Mouse (Mus musculus) left cerebral cortex, postnatal 10 days (tissue): ENCODE data around the gene Dusp22. TPM values are rescaled to one million over a fixed set of nuclear protein-coding genes. Genes with fewer than 3 reads are reported as not detected.

Experiments used
- DNase-seq, 2 experiments: peaks; one replicate each; pipeline ENCODE4 v3.0.0; 2021 to 2022; ENCODE audit warnings: low spot score in 2 of 2, mixed read lengths in 1 of 2; ENCODE audit errors: extremely low spot score in 1 of 2
- intact Hi-C: fragments of 180-260 bp; cut with DNase I; formaldehyde crosslinking; loops from one replicate; pipeline ENCODE4 v1.15.1; 2025
- total RNA-seq, 2 experiments: library from RNA; stranded (reverse); gene quantifications; 2 replicates each; pipeline ENCODE4 v1.2.3; 2021

Dusp22 gene
- total RNA-seq, 2 experiments from 2014 or later, result 27.3 to 30.1 TPM

GRCm38 (mm10) chr13:30741172-30741571, 81.4 kb downstream of the Dusp22 start:
- intact Hi-C loops, result no loop called here

GRCm38 (mm10) chr13:30742411-30742970, 82.7 kb downstream of the Dusp22 start:
- no peak for DNase-seq
- intact Hi-C loops, result no loop called here

More at GRCm38 (mm10) chr13:30741172-30741571, 81.4 kb downstream of the Dusp22 start:
- no peak for DNase-seq

- intact Hi-C loops, result no loop called here
Observed at GRCm38 (mm10) chr13:30745121-30745520, 85.3 kb downstream of the Dusp22 start.

GRCm38 (mm10) chr13:30747068-30747467, 87.3 kb downstream of the Dusp22 start:
- DNase-seq, result no peak
- intact Hi-C loops, result no loop called here

More at GRCm38 (mm10) chr13:30745121-30745520, 85.3 kb downstream of the Dusp22 start:
- no peak for DNase-seq

- DNase-seq, result no peak
- intact Hi-C loops, result no loop called here
Observed at GRCm38 (mm10) chr13:30747504-30747903, 87.7 kb downstream of the Dusp22 start.

- intact Hi-C loops, result no loop called here
- DNase-seq, result no peak
Observed at GRCm38 (mm10) chr13:30748321-30748720, 88.5 kb downstream of the Dusp22 start.

- peak in 1 of 2 experiments; percentile 50 for DNase-seq
- intact Hi-C loops, result no loop called here
Observed at GRCm38 (mm10) chr13:30749021-30749556, 89.3 kb downstream of the Dusp22 start, which contains the start of gene Irf4. Irf4 (plus strand) TSS chr13:30749226.

GRCm38 (mm10) chr13:30749557-30750141, 89.8 kb downstream of the Dusp22 start:
- DNase-seq, result no peak
- intact Hi-C loops, result no loop called here

GRCm38 (mm10) chr13:30750461-30751303, 90.9 kb downstream of the Dusp22 start:
- no peak for DNase-seq
- intact Hi-C loops, result no loop called here

GRCm38 (mm10) chr13:30751304-30751580, 91.4 kb downstream of the Dusp22 start:
- DNase-seq, result no peak
- intact Hi-C loops, result no loop called here

- intact Hi-C loops, result no loop called here
- no peak for DNase-seq
Observed at GRCm38 (mm10) chr13:30752581-30753187, 92.9 kb downstream of the Dusp22 start.

- DNase-seq, result no peak
- intact Hi-C loops, result no loop called here
Observed at GRCm38 (mm10) chr13:30753441-30753840, 93.6 kb downstream of the Dusp22 start.

GRCm38 (mm10) chr13:30754066-30754465, 94.3 kb downstream of the Dusp22 start:
- no peak for DNase-seq
- intact Hi-C loops, result no loop called here

- no peak for DNase-seq
- intact Hi-C loops, result no loop called here
Observed at GRCm38 (mm10) chr13:30754825-30755476, 95.2 kb downstream of the Dusp22 start.

- intact Hi-C loops, result no loop called here
- no peak for DNase-seq
Observed at GRCm38 (mm10) chr13:30755577-30755976, 95.8 kb downstream of the Dusp22 start.

GRCm38 (mm10) chr13:30755998-30756639, 96.3 kb downstream of the Dusp22 start:
- intact Hi-C loops, result no loop called here
- DNase-seq, result no peak

GRCm38 (mm10) chr13:30757264-30757900, 97.6 kb downstream of the Dusp22 start:
- intact Hi-C loops, result no loop called here
- DNase-seq, result no peak

GRCm38 (mm10) chr13:30758789-30759381, 99.1 kb downstream of the Dusp22 start:
- intact Hi-C loops, result no loop called here
- no peak for DNase-seq
